Mouse (Mus musculus) brain, embryonic 14.5 days (tissue): ENCODE results near the gene Ccdc134.

Source experiments
- CTCF ChIP-seq: fragments of 200-500 bp; IDR thresholded peaks from 2 replicates; pipeline ENCODE4 v1.5.1; 2012; ENCODE audit warnings: inconsistent platforms, mild to moderate bottlenecking, moderate library complexity, borderline replicate concordance; ENCODE audit not compliant: insufficient read depth, insufficient read length; ENCODE audit errors: extremely low read depth
- POLR2A ChIP-seq: fragments of 200-500 bp; IDR thresholded peaks from 2 replicates; pipeline ENCODE4 v1.6.1; 2012; ENCODE audit warnings: mild to moderate bottlenecking, inconsistent platforms, borderline replicate concordance; ENCODE audit not compliant: poor library complexity, insufficient read depth, insufficient read length, severe bottlenecking; ENCODE audit errors: extremely low read depth

DNA sequence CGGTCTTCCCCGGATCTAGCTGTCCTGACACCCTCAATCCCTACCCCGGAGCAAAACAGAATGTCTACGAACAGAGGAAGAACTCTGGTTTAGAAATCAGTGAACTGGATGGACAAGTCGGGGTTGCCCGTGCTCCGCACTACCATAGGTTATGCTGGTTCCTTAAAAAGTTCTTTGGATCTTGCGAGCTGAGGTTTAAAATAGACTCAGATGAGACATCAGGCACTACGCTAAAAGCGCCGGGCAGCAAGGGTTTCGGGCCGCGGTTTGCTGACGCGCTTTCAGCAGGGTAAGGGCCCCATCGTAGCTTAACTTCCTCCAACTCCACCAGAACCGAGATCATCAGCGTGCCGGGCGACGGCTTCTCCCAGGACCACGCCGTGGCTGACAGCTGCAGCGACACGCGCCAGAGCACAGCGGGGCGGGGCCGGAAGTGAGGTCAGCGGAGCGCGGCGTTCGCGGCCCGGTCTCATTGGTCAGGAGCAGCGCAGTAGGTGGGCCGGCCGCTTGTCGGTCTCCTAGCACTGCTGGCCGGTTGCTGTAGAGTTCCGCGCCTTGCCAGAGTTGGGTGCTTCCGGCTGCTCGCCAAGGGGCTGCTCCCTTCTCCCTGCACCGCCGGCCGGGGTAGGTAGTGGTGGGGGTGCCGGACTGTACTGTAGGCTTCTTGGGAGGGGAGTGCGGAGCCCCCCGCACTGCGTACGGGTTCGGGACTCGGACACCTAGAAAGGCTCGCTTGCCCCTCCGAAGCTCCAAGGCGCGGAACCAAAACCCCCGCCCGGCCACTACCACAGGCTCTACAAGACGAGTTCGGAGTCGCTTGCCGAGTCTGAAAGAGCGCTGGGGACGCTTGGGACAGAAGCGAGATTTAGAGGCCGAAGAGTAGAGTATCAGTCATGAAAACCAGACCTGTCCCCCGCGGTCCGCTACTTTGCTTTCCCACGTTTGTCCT lies at the start of gene Ccdc134:
- TF ChIP-seq CTCF (no peak), POLR2A (peak; percentile 78; the same call in 1 of the 2 replicates)
